Mouse (Mus musculus) stomach, embryonic 15.5 days (tissue): ENCODE measurements around the gene Zfp759. TPM values are rescaled to one million over a fixed set of nuclear protein-coding genes. Genes with fewer than 3 reads are reported as not detected.
A peak's percentile ranks its signal among the peaks of the same experiment; 100 is the strongest.
"Not testable (repeated sequence)": the region's sequence is repeated elsewhere in the genome, so short reads cannot be mapped to it uniquely, and the experiment has no call there.

Experiments
- ATAC-seq: fragments of 200-750 bp; cut with Nextera tagmentation; 2 replicates; pipeline ENCODE4 v1.8.0; 2017; ENCODE audit warnings: low read depth, moderate number of reproducible peaks, moderate TSS enrichment; ENCODE audit not compliant: insufficient read depth, low FRiP score
- H3K27ac ChIP-seq: fragments of 300-500 bp; sonication (generic); 2 replicates; pipeline ENCODE4 v1.5.1; 2015; ENCODE audit warnings: mild to moderate bottlenecking, inconsistent platforms
- H3K27me3 ChIP-seq: fragments of 300-500 bp; sonication (generic); replicated peaks from 2 replicates; pipeline ENCODE4 v1.6.1; 2015; ENCODE audit warnings: inconsistent platforms
- H3K36me3 ChIP-seq: fragments of 300-500 bp; sonication (generic); 2 replicates; pipeline ENCODE4 v1.6.1; 2015; ENCODE audit warnings: inconsistent platforms
- H3K4me1 ChIP-seq: fragments of 300-500 bp; sonication (generic); 2 replicates; pipeline ENCODE4 v1.6.1; 2015; ENCODE audit warnings: inconsistent platforms
- H3K4me2 ChIP-seq: fragments of 300-500 bp; sonication (generic); 2 replicates; pipeline ENCODE4 v1.6.1; 2015; ENCODE audit warnings: mild to moderate bottlenecking, inconsistent platforms
- H3K4me3 ChIP-seq: fragments of 300-500 bp; sonication (generic); replicated peaks from 2 replicates; pipeline ENCODE4 v1.5.1; 2015; ENCODE audit warnings: inconsistent platforms
- H3K9ac ChIP-seq: fragments of 300-500 bp; sonication (generic); 2 replicates; pipeline ENCODE4 v1.6.1; 2015; ENCODE audit warnings: inconsistent platforms
- H3K9me3 ChIP-seq: fragments of 300-500 bp; sonication (generic); 2 replicates; pipeline ENCODE4 v1.6.1; 2016; ENCODE audit warnings: inconsistent platforms
- WGBS: fragments of 180-500 bp; shearing (Covaris S2); methylation state at CpG from one replicate; pipeline ENCODE4 v1.1.7; 2015; 5-methylcytosine and 5-hydroxymethylcytosine counted together
- polyA plus RNA-seq: library from polyadenylated mRNA; unstranded; fragments of >200 nt; fragmentation: Nextera tagmentation; extraction: Ambion mirVana; gene quantifications from 2 replicates; pipeline ENCODE4 v1.2.1, GENCODE M21; 2015

Zfp759 gene
- polyA plus RNA-seq: 1.9 and 2.2 TPM in 2 replicates

GRCm38 (mm10) chr13:67121360-67121759 lies at the start of gene Zfp759:
Gene Zfp759 (plus strand): TSS chr13:67121660.
- not testable (repeated sequence) for H3K4me1 ChIP-seq, H3K4me3 ChIP-seq, H3K27me3 ChIP-seq, H3K36me3 ChIP-seq, H3K27ac ChIP-seq, H3K9ac ChIP-seq, ATAC-seq, H3K9me3 ChIP-seq, H3K4me2 ChIP-seq

GRCm38 (mm10) chr13:67072786-67073185 lies 48.7 kb upstream of the Zfp759 start:
- no peaks in the 10 kb centered on the region for H3K27me3 ChIP-seq
- no peak overlapping the region for H3K4me2 ChIP-seq
- ATAC-seq: no peak
- no peak overlapping the region for H3K4me3 ChIP-seq
- H3K9me3 ChIP-seq: peaks cover 5% of the 10 kb centered on the region; the same call in 1 of the 2 replicates
- WGBS: 91% methylated on average over 2 of the region's 2 CpGs
- peaks cover 28% of the 10 kb centered on the region for H3K36me3 ChIP-seq
- H3K4me1 ChIP-seq: no peaks in the 10 kb centered on the region
- H3K9ac ChIP-seq: no peak overlapping the region
- no peak overlapping the region for H3K27ac ChIP-seq

- Histone ChIP-seq H3K36me3 (peaks cover 16% of the 10 kb centered on the region), H3K4me2 (no peak overlapping the region), H3K9me3 (no peaks in the 10 kb centered on the region), H3K4me3 (no peak overlapping the region), H3K4me1 (peaks cover 4% of the 10 kb centered on the region; the same call in 1 of the 2 replicates), H3K9ac (no peak overlapping the region), H3K27me3 (no peaks in the 10 kb centered on the region), H3K27ac (no peak overlapping the region)
- WGBS: 93% methylated on average over 2 of the region's 2 CpGs
- ATAC-seq: no peak
Observed at GRCm38 (mm10) chr13:67077244-67077643, 44.2 kb upstream of the Zfp759 start.

- Histone ChIP-seq H3K9me3 (no peaks in the 10 kb centered on the region), H3K9ac (peak overlapping the region; percentile 45), H3K27ac (peak overlapping the region; percentile 87), H3K4me1 (peaks cover 5% of the 10 kb centered on the region; the same call in 1 of the 2 replicates), H3K36me3 (no peaks in the 10 kb centered on the region), H3K4me2 (peak overlapping the region; percentile 70), H3K27me3 (no peaks in the 10 kb centered on the region), H3K4me3 (peak overlapping the region; percentile 64)
- ATAC-seq: peak; percentile 100
- under 1% methylated on average over 24 of the region's 24 CpGs for WGBS
Observed at GRCm38 (mm10) chr13:67081142-67081713, 40.2 kb upstream of the Zfp759 start.

GRCm38 (mm10) chr13:67081946-67082345 lies 39.5 kb upstream of the Zfp759 start:
- no peak overlapping the region for H3K9ac ChIP-seq
- H3K36me3 ChIP-seq: no peaks in the 10 kb centered on the region
- peak overlapping the region; percentile 64; the same call in 1 of the 2 replicates for H3K4me3 ChIP-seq
- peak overlapping the region; percentile 87 for H3K27ac ChIP-seq
- peaks cover 5% of the 10 kb centered on the region; the same call in 1 of the 2 replicates for H3K4me1 ChIP-seq
- ATAC-seq: no peak
- peak overlapping the region; percentile 70 for H3K4me2 ChIP-seq
- H3K27me3 ChIP-seq: no peaks in the 10 kb centered on the region
- WGBS: 76% methylated on average over 1 of the region's 1 CpGs
- H3K9me3 ChIP-seq: no peaks in the 10 kb centered on the region

GRCm38 (mm10) chr13:67090154-67090553 lies 31.3 kb upstream of the Zfp759 start:
- Histone ChIP-seq H3K9me3 (no peaks in the 10 kb centered on the region), H3K27me3 (no peaks in the 10 kb centered on the region), H3K4me1 (no peaks in the 10 kb centered on the region), H3K27ac (no peak overlapping the region), H3K36me3 (0 out of 2 replicates have a peak, but pooled peaks cover 4% of the 10 kb centered on the region), H3K4me3 (no peak overlapping the region), H3K9ac (no peak overlapping the region), H3K4me2 (no peak overlapping the region)
- peak; percentile 68; the same call in 1 of the 2 replicates for ATAC-seq
- 84% methylated on average over 1 of the region's 1 CpGs for WGBS

- no peaks in the 10 kb centered on the region for H3K36me3 ChIP-seq
- no peak within 1 kb of the TSS for H3K9ac ChIP-seq
- no peaks in the 10 kb centered on the region for H3K4me1 ChIP-seq
- H3K27me3 ChIP-seq: no peaks in the 10 kb centered on the region
- no peak for ATAC-seq
- no peak within 1 kb of the TSS for H3K4me3 ChIP-seq
- H3K27ac ChIP-seq: no peak within 1 kb of the TSS
- 87% methylated on average over 10 of the region's 10 CpGs for whole genome bisulfite sequencing
- H3K9me3 ChIP-seq: no peaks in the 10 kb centered on the region
- no peak within 1 kb of the TSS for H3K4me2 ChIP-seq
Observed at GRCm38 (mm10) chr13:67097876-67098275, 23.6 kb upstream of the Zfp759 start, which contains the start of gene Zfp708. Gene Zfp708 (minus strand): TSS chr13:67097976.

- peak overlapping the region; percentile 61 for H3K4me2 ChIP-seq
- 50% methylated on average over 9 of the region's 9 CpGs for WGBS
Observed at GRCm38 (mm10) chr13:67107681-67108080, 13.8 kb upstream of the Zfp759 start.

GRCm38 (mm10) chr13:67108194-67108820 lies 13.2 kb upstream of the Zfp759 start, which contains the start of gene Gm28557:
Gene Gm28557 (minus strand): TSS chr13:67108604.
- Histone ChIP-seq H3K27me3 (no peaks in the 10 kb centered on the region), H3K9ac (peak within 1 kb of the TSS; percentile 40; the same call in 1 of the 2 replicates), H3K27ac (peak within 1 kb of the TSS; percentile 95), H3K4me2 (peak within 1 kb of the TSS; percentile 61), H3K4me3 (peak within 1 kb of the TSS; percentile 63), H3K9me3 (no peaks in the 10 kb centered on the region), H3K4me1 (peaks cover 4% of the 10 kb centered on the region; the same call in 1 of the 2 replicates), H3K36me3 (0 out of 2 replicates have a peak, but pooled peaks cover 7% of the 10 kb centered on the region)
- WGBS: under 1% methylated on average over 17 of the region's 17 CpGs
- peak; percentile 98 for ATAC-seq

More at GRCm38 (mm10) chr13:67107681-67108080, 13.8 kb upstream of the Zfp759 start:
- Histone ChIP-seq H3K36me3 (0 out of 2 replicates have a peak, but pooled peaks cover 7% of the 10 kb centered on the region), H3K27me3 (no peaks in the 10 kb centered on the region), H3K27ac (peak overlapping the region; percentile 95), H3K9ac (peak overlapping the region; percentile 40; the same call in 1 of the 2 replicates), H3K4me3 (peak overlapping the region; percentile 63), H3K9me3 (no peaks in the 10 kb centered on the region), H3K4me1 (peaks cover 4% of the 10 kb centered on the region; the same call in 1 of the 2 replicates)
- no peak for ATAC-seq

- Histone ChIP-seq H3K27ac (0 out of 2 replicates have a peak overlapping the region, but pooled peaks have one; percentile 26), H3K9ac (no peak overlapping the region), H3K36me3 (0 out of 2 replicates have a peak, but pooled peaks cover 7% of the 10 kb centered on the region), H3K4me1 (peaks cover 4% of the 10 kb centered on the region; the same call in 1 of the 2 replicates), H3K27me3 (no peaks in the 10 kb centered on the region), H3K9me3 (no peaks in the 10 kb centered on the region), H3K4me2 (peak overlapping the region; percentile 51), H3K4me3 (peak overlapping the region; percentile 63)
- WGBS: 5% methylated on average over 9 of the region's 9 CpGs
- ATAC-seq: peak; percentile 61
Observed at GRCm38 (mm10) chr13:67108821-67109206, 12.6 kb upstream of the Zfp759 start.

GRCm38 (mm10) chr13:67112096-67112495 lies 9.4 kb upstream of the Zfp759 start:
- ATAC-seq: no peak
- no peaks in the 10 kb centered on the region for H3K9me3 ChIP-seq
- H3K4me1 ChIP-seq: peaks cover 4% of the 10 kb centered on the region; the same call in 1 of the 2 replicates
- no peak overlapping the region for H3K4me2 ChIP-seq
- no peaks in the 10 kb centered on the region for H3K36me3 ChIP-seq
- WGBS: 79% methylated on average over 12 of the region's 12 CpGs
- H3K9ac ChIP-seq: no peak overlapping the region
- no peaks in the 10 kb centered on the region for H3K27me3 ChIP-seq
- no peak overlapping the region for H3K4me3 ChIP-seq
- no peak overlapping the region for H3K27ac ChIP-seq

- H3K27me3 ChIP-seq: no peaks in the 10 kb centered on the region
- no peak overlapping the region for H3K9ac ChIP-seq
- 87% methylated on average over 2 of the region's 2 CpGs for WGBS
- H3K36me3 ChIP-seq: no peaks in the 10 kb centered on the region
- H3K4me1 ChIP-seq: no peaks in the 10 kb centered on the region
- no peak for ATAC-seq
- no peak overlapping the region for H3K4me2 ChIP-seq
- H3K4me3 ChIP-seq: no peak overlapping the region
- H3K9me3 ChIP-seq: no peaks in the 10 kb centered on the region
- H3K27ac ChIP-seq: no peak overlapping the region
Observed at GRCm38 (mm10) chr13:67113287-67113686, 8.2 kb upstream of the Zfp759 start.
